Mouse (Mus musculus) bone marrow macrophage, adult 2 months (primary cell): ENCODE measurements around the gene Ppp2r3a.

ENCODE experiments used
- CTCF ChIP-seq: IDR thresholded peaks from 2 replicates; pipeline ENCODE4 v1.5.1; 2012; ENCODE audit warnings: low read depth, mild to moderate bottlenecking, low read length, moderate library complexity
- POLR2A ChIP-seq: IDR thresholded peaks from 2 replicates; pipeline ENCODE4 v1.6.1; 2012; ENCODE audit warnings: mild to moderate bottlenecking, low read depth, low read length, borderline replicate concordance

- no peak for TF ChIP-seq CTCF
- TF ChIP-seq POLR2A, result no peak
These were observed 141.6 kb downstream of the Ppp2r3a start for GRCm38 (mm10) chr9:101110013-101110412.
